Mouse (Mus musculus): ENCODE results near the gene Macrod2. TPM values are rescaled to one million over a fixed set of nuclear protein-coding genes. Genes with fewer than 3 reads are reported as not detected.

Gene Macrod2
- polyA plus RNA-seq (2012; rRNA removed): 17.6 and 21.1 TPM in 2 replicates

DNA sequence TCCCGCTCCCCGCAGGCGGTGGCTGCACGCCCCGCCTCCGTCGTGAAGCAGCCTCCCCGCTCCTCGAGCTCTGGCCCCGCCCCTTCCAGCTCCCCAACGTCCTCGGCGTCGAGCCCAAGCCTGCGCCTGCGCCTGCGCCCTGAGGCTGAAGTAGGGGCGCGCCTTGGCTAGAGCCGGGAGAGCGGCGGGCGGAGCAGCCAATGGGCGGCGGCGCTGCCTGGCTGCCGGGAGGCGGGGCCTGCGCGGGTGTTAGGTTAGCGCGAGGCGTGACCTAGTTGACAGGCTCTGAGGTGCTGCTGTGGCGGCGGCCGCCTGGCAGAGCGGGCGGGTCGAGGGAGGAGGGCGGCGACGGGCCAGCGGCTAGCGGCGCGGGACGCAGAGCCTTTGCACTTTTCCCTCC lies at the start of gene Macrod2:
Gene Macrod2 (plus strand): TSS at position 131 of the 400 bp plus-strand sequence.

DNA sequence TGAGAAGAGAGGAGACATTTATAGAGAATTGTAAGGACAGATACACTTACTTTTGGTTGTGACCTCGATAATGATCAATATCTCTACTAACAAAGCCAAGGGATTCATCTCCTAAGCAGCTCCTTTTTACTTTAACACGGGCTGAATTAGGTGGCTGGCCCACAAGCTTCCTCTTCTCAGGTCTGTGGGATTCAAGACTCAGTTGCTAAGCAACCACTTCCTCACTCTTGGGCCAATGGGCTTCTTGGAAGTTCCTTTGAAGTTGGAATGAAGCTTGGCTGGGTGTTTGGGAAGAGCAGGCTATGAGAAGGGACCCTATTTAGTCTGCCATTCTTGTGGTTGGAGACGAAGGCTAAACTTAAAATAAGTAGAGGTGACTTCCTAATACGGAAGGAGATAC lies 5.6 kb upstream of the Macrod2 start, which contains the start of gene Sel1l2:
Gene Sel1l2 (minus strand): TSS at position 182 of the 400 bp plus-strand sequence.

DNA sequence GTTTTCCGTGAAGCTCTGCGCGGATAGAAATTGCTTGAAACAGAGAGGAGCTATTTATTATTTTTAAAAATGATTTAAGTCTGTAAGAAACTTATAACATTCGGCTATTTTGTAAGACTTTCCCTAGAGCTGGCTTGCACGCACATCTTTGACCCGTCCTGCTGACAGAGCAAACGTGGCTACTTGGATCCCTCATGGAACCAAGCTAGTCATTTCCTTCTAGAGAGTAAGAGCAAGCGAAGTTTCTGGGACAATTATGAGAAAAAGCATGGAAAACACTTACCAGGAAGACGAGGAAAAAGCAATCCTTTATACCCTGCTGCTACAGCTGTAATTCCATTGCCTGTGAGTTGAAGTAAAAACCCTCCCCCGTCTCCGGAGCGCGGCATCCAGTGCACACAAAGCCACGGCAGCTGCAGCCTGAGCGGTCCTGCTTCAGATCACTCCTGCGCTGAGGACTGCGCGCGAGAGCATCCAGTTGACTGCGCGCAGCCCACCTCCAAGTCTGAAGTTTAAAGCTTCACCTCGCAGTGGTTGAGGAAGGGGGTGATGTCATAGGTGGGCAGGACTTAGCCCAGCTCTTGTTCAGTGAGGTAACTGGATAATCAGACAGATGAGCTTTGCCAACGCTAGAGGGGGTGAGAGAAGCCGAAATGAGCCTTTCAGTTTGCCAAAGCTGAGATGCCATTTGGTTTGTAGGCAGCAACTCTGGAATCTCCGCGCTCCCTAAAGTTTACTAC lies 276.0 kb downstream of the Macrod2 start, which contains the start of gene Flrt3:
Gene Flrt3 (minus strand): TSS at position 507 of the 740 bp plus-strand sequence.

Other genes with a start within 250 kb of the Macrod2 start
- gene Gm17374, start 243.3 kb upstream of the Macrod2 start, polyA plus RNA-seq (2012; rRNA removed): not detected in 2 replicates
- gene Esf1, start 224.7 kb upstream of the Macrod2 start, polyA plus RNA-seq (2012; rRNA removed): 23.6 and 37.2 TPM in 2 replicates
- gene Ndufaf5, start 224.7 kb upstream of the Macrod2 start, polyA plus RNA-seq (2012; rRNA removed): 22.2 and 27.7 TPM in 2 replicates
- gene Sel1l2, start 5.6 kb upstream of the Macrod2 start, polyA plus RNA-seq (2012; rRNA removed): not detected in 2 replicates

Data from central nervous system, embryonic 11.5 days (tissue).